Mouse (Mus musculus) C2C12 (cell line): Measurements from ENCODE around the gene Coq2.

ENCODE experiments used
- CTCF ChIP-seq: IDR thresholded peaks from one replicate; pipeline ENCODE4 v1.5.1; 2011; ENCODE audit not compliant: control insufficient read depth, insufficient read depth, insufficient read length
- MYOD1 ChIP-seq: IDR thresholded peaks from one replicate; pipeline ENCODE4 v1.6.1; 2011; ENCODE audit warnings: low read depth; ENCODE audit not compliant: control insufficient read depth, insufficient read length
- USF1 ChIP-seq: IDR thresholded peaks from one replicate; pipeline ENCODE4 v1.6.1; 2011; ENCODE audit warnings: low read depth, mild to moderate bottlenecking, control low read depth, moderate library complexity

DNA sequence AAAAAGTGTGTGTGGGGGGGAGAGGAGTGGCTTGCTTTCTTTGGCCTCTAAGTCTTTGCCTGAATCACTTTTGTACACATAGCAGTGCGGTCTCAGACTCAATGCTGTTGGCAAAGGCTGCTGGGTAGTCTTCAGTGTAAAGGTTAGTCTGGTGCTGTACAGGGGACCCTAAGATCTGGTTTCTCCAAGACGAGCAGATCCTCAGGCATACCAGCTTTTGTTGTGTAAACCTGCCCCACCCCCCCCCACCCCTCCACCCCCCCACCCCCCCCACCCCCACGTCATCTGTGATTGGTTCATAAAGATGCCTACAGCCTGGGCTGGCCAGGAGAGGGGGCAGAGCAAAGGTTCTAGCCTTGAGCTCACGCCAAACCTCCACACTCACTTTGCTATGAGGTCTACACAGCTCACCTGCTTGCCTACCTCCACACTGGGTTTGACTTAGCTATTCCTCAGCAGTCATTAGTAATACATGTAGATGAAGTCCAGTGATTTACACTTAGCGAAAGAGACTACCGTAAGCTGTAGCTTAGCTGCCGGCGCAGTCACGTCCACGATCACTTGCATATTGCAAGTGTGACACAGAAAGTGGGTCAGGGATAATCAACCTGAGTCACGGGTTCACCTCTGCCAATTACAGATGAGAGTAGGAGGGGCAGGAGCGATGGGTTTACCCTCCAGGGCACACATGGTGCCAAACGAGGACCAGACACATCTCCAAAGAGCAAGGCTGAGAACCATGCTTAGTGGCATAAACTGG is 26.1 kb upstream of the Coq2 start:
- TF ChIP-seq CTCF (no peak), USF1 (no peak), MYOD1 (no peak)
